Mouse (Mus musculus): ENCODE data around the gene Mb21d2. TPM values are rescaled to one million over a fixed set of nuclear protein-coding genes. Genes with fewer than 3 reads are reported as not detected.

Gene Mb21d2
- polyA plus RNA-seq, 1 experiment from 2014 or later, result 1.2 TPM

- peak; percentile 4 for DNase-seq (ENCODE audit: low spot score)
Observed at GRCm38 (mm10) chr16:28793115-28793514, 136.4 kb downstream of the Mb21d2 start.

Other genes with a start within 250 kb of the Mb21d2 start
- gene Fgf12, start 176.6 kb downstream of the Mb21d2 start, polyA plus RNA-seq (2015; fragmentation: Nextera tagmentation; extraction: Ambion mirVana), result 0.87 and 1.4 TPM in 2 replicates